Mouse (Mus musculus) G1E (cell line): ENCODE measurements around the gene Vmp1.

ENCODE experiments used
- CTCF ChIP-seq: IDR thresholded peaks from 2 replicates; pipeline ENCODE4 v1.5.1; 2012; ENCODE audit warnings: low read depth, low read length, inconsistent platforms, mixed read lengths
- GATA1 ChIP-seq: IDR thresholded peaks from 2 replicates; pipeline ENCODE4 v1.6.1; 2012; ENCODE audit warnings: borderline replicate concordance, low read length, inconsistent platforms, mixed read lengths
- POLR2AphosphoS5 ChIP-seq: IDR thresholded peaks from 2 replicates; pipeline ENCODE4 v1.6.1; 2012; ENCODE audit warnings: low read depth, low read length, inconsistent platforms; ENCODE audit not compliant: insufficient replicate concordance
- TAL1 ChIP-seq: conservative IDR thresholded peaks from 2 replicates; pipeline ENCODE4 v1.6.1; 2012; ENCODE audit warnings: low read depth, low read length, inconsistent platforms, mixed read lengths

- TF ChIP-seq CTCF (no peak), GATA1 (no peak), POLR2AphosphoS5 (no peak), TAL1 (no peak)
Measured at GRCm38 (mm10) chr11:86622191-86622912, 61.3 kb downstream of the Vmp1 start.
